Mouse (Mus musculus) bone marrow macrophage, adult 2 months (primary cell): Measurements from ENCODE around the gene Emp2.

Experiments
- CTCF ChIP-seq: IDR thresholded peaks from 2 replicates; pipeline ENCODE4 v1.5.1; 2012; ENCODE audit warnings: low read depth, mild to moderate bottlenecking, low read length, moderate library complexity
- POLR2A ChIP-seq: IDR thresholded peaks from 2 replicates; pipeline ENCODE4 v1.6.1; 2012; ENCODE audit warnings: mild to moderate bottlenecking, low read depth, low read length, borderline replicate concordance

GRCm38 (mm10) chr16:10335953-10336352, 22.2 kb upstream of the Emp2 start:
- TF ChIP-seq POLR2A (no peak), CTCF (no peak)
